Mouse (Mus musculus) cerebellum, adult 11-12 months (tissue): ENCODE data around the gene Pcbp1.

Source experiments
- DNase-seq: peaks from one replicate; pipeline ENCODE4 v3.0.0; 2022

Pcbp1 gene

GRCm38 (mm10) chr6:86523755-86524434, 2.2 kb downstream of the Pcbp1 start:
- peak; percentile 33 for DNase-seq

GRCm38 (mm10) chr6:86523242-86523754, 2.8 kb downstream of the Pcbp1 start:
- no peak for DNase-seq

- DNase-seq = peak; percentile 15
Measured at GRCm38 (mm10) chr6:86522001-86522911, 3.9 kb downstream of the Pcbp1 start.

GRCm38 (mm10) chr6:86519767-86520345, 6.3 kb downstream of the Pcbp1 start:
- DNase-seq = no peak

GRCm38 (mm10) chr6:86516021-86516420, 10.1 kb downstream of the Pcbp1 start:
- no peak for DNase-seq

GRCm38 (mm10) chr6:86513296-86513695, 12.8 kb downstream of the Pcbp1 start:
- DNase-seq = no peak

- no peak for DNase-seq
Measured at GRCm38 (mm10) chr6:86510979-86511378, 15.1 kb downstream of the Pcbp1 start.

GRCm38 (mm10) chr6:86509866-86510200, 16.3 kb downstream of the Pcbp1 start:
- no peak for DNase-seq

GRCm38 (mm10) chr6:86509194-86509865, 16.8 kb downstream of the Pcbp1 start:
- no peak for DNase-seq

GRCm38 (mm10) chr6:86508736-86509135, 17.4 kb downstream of the Pcbp1 start:
- DNase-seq = no peak

- DNase-seq = no peak
Measured at GRCm38 (mm10) chr6:86507116-86507515, 19.0 kb downstream of the Pcbp1 start.

- no peak for DNase-seq
Measured at GRCm38 (mm10) chr6:86506309-86506708, 19.8 kb downstream of the Pcbp1 start.

GRCm38 (mm10) chr6:86505671-86506070, 20.4 kb downstream of the Pcbp1 start:
- DNase-seq = no peak

GRCm38 (mm10) chr6:86503513-86503912, 22.6 kb downstream of the Pcbp1 start:
- no peak for DNase-seq

- DNase-seq = no peak
Measured at GRCm38 (mm10) chr6:86499571-86500109, 26.5 kb downstream of the Pcbp1 start.

- no peak for DNase-seq
Measured at GRCm38 (mm10) chr6:86497942-86498732, 28.0 kb downstream of the Pcbp1 start.

GRCm38 (mm10) chr6:86497071-86497815, 28.9 kb downstream of the Pcbp1 start:
- no peak for DNase-seq

- no peak for DNase-seq
Measured at GRCm38 (mm10) chr6:86496585-86496984, 29.5 kb downstream of the Pcbp1 start.

GRCm38 (mm10) chr6:86496127-86496526, 30.0 kb downstream of the Pcbp1 start:
- no peak for DNase-seq

GRCm38 (mm10) chr6:86495661-86496060, 30.5 kb downstream of the Pcbp1 start:
- DNase-seq = no peak

GRCm38 (mm10) chr6:86494767-86495166, 31.4 kb downstream of the Pcbp1 start:
- DNase-seq = no peak
